ENCODE assay signal across 15 mouse cellular contexts in genomic region chr13:102753714-102754556, GRCm38 (mm10).
A peak's percentile ranks its signal among the peaks of the same experiment; 100 is the strongest.
DNase-seq lines count a peak whose midpoint lies in the region; ATAC-seq and TF ChIP-seq lines count a peak whose summit lies in the region.
"Had no signal": no experiment of that assay in that cellular context is flagged by ENCODE, and none has a peak within 500 bp of the region (broad histone marks: within the 10 kb centered on the region; RNA-seq: fewer than 3 reads in every experiment).

No protein-coding gene starts in this region.

- no peaks in the 10 kb centered on the region for H3K9me3 ChIP-seq in kidney, embryonic 15.5 days (replicated peaks)
- no peaks in the 10 kb centered on the region for H3K9me3 ChIP-seq in erythroblast, embryonic 14.5 days (ENCODE audit: control insufficient read depth, low read length)
- no peaks in the 10 kb centered on the region for H3K9me3 ChIP-seq in liver, postnatal 0 days (ENCODE audit: low read length)
- H3K9me3 ChIP-seq: hindbrain, embryonic 10.5 days; neural tube, embryonic 12.5 days had no signal

- peak; percentile 79 for TF ChIP-seq EP300 in liver, postnatal 0 days (IDR thresholded peaks at IDR 0.05; ENCODE audit: low read depth)

- H3K27ac ChIP-seq in kidney, embryonic 15.5 days, result 0 out of 2 replicates have a peak overlapping the region, but pooled peaks have one; percentile 5
- no peak overlapping the region for H3K27ac ChIP-seq in liver, postnatal 0 days (ENCODE audit: low read depth)
- H3K27ac ChIP-seq: hindbrain, embryonic 10.5 days; kidney, postnatal 0 days; neural tube, embryonic 12.5 days had no signal

- no peak for TF ChIP-seq CTCF in liver, postnatal 0 days (IDR thresholded peaks at IDR 0.05; ENCODE audit: low read depth)

- peaks cover 58% of the 10 kb centered on the region for H3K36me3 ChIP-seq in kidney, embryonic 15.5 days
- peaks cover 28% of the 10 kb centered on the region for H3K36me3 ChIP-seq in erythroblast, embryonic 14.5 days (ENCODE audit: control insufficient read depth)
- peaks cover 25% of the 10 kb centered on the region for H3K36me3 ChIP-seq in liver, postnatal 0 days (replicated peaks; ENCODE audit: insufficient read depth, low read length)

- 78% methylated on average over 19 of the region's 19 CpGs for WGBS in kidney, embryonic 15.5 days
- WGBS in liver, postnatal 0 days (ENCODE audit: insufficient replicate concordance), result 66% methylated on average over 19 of the region's 19 CpGs

- no peak for DNase-seq in kidney, adult 8-10 months
- peak; percentile 47 for DNase-seq in MEL-GATA-1-ER (ENCODE audit: extremely low read depth, low read depth)
- no peak for DNase-seq in liver, postnatal 0 days
- no peak for DNase-seq in ovary, postnatal 36 days (ENCODE audit: low spot score)
- no peak for DNase-seq in urinary bladder, postnatal 36 days (ENCODE audit: low spot score in 2 of 2)
- no peak for DNase-seq in ovary, postnatal 14 days (ENCODE audit: low spot score)
- DNase-seq: adrenal gland, adult 8-10 months; cerebellum, adult 9-10 months; thymus, adult 2 months had no signal

- H3K4me1 ChIP-seq in kidney, embryonic 15.5 days, result 0 out of 2 replicates have a peak, but pooled peaks cover 6% of the 10 kb centered on the region
- peaks cover 49% of the 10 kb centered on the region for H3K4me1 ChIP-seq in erythroblast, embryonic 14.5 days (ENCODE audit: control insufficient read depth)
- H3K4me1 ChIP-seq in liver, postnatal 0 days (ENCODE audit: insufficient read depth), result peaks cover 5% of the 10 kb centered on the region; the same call in 1 of the 2 replicates
- H3K4me1 ChIP-seq: neural tube, embryonic 12.5 days had no signal

- H3K4me2 ChIP-seq in kidney, embryonic 15.5 days, result no peak overlapping the region
- H3K4me2 ChIP-seq in liver, postnatal 0 days (ENCODE audit: low read depth, low read length), result peak overlapping the region; percentile 35
- H3K4me2 ChIP-seq: neural tube, embryonic 12.5 days had no signal

- H3K4me3 ChIP-seq in kidney, embryonic 15.5 days (replicated peaks), result no peak overlapping the region
- peak overlapping the region; percentile 29 for H3K4me3 ChIP-seq in erythroblast, embryonic 14.5 days (replicated peaks)
- no peak overlapping the region for H3K4me3 ChIP-seq in liver, postnatal 0 days (ENCODE audit: low read depth, low read length)
- H3K4me3 ChIP-seq: hindbrain, embryonic 10.5 days; neural tube, embryonic 12.5 days had no signal

- H3K27me3 ChIP-seq in kidney, embryonic 15.5 days, result no peaks in the 10 kb centered on the region
- no peaks in the 10 kb centered on the region for H3K27me3 ChIP-seq in erythroblast, embryonic 14.5 days (ENCODE audit: control insufficient read depth)
- no peaks in the 10 kb centered on the region for H3K27me3 ChIP-seq in liver, postnatal 0 days (ENCODE audit: insufficient read depth, low read length)
- H3K27me3 ChIP-seq: neural tube, embryonic 12.5 days had no signal

- H3K9ac ChIP-seq in kidney, embryonic 15.5 days, result no peak overlapping the region
- H3K9ac ChIP-seq in liver, postnatal 0 days (replicated peaks), result 0 out of 2 replicates have a peak overlapping the region, but pooled peaks have one; percentile 11
- H3K9ac ChIP-seq: neural tube, embryonic 12.5 days had no signal

- ATAC-seq in kidney, embryonic 15.5 days (replicated peaks; ENCODE audit: low FRiP score), result 0 out of 2 replicates have a peak, but pooled peaks have one; percentile 12
- ATAC-seq in liver, postnatal 0 days, result peak; percentile 66
- ATAC-seq: inflammation-experienced regulatory T-cells, adult 6 months had no signal
